ENCODE assay signal across 8 mouse cellular contexts in genomic region chr2:118372561-118372900, GRCm38 (mm10). TPM values are rescaled to one million over a fixed set of nuclear protein-coding genes. Genes with fewer than 3 reads are reported as not detected.
DNase-seq lines count a peak whose midpoint lies in the region; ATAC-seq and TF ChIP-seq lines count a peak whose summit lies in the region.

No protein-coding gene starts in this region.

- H3K4me3 ChIP-seq in heart, adult 2 months = peak overlapping the region; percentile 50; the same call in 1 of the 2 replicates
- H3K4me3 ChIP-seq in CH12.LX (replicated peaks in 1 of 3; ENCODE audit: low read depth in 2 of 3, low read length in 2 of 3, poor library complexity in 1 of 3) = no peak overlapping the region
- H3K4me3 ChIP-seq in forebrain, embryonic 15.5 days = peak overlapping the region; percentile 50
- H3K4me3 ChIP-seq in liver, embryonic 15.5 days (replicated peaks) = peak overlapping the region; percentile 46

- TF ChIP-seq RAD21 in CH12.LX (IDR thresholded peaks at IDR 0.05; ENCODE audit: low read depth, low read length) = no peak

- no peaks in the 10 kb centered on the region for H3K36me3 ChIP-seq in heart, adult 2 months (ENCODE audit: control insufficient read depth, insufficient read depth, low read length)
- H3K36me3 ChIP-seq in CH12.LX (replicated peaks in 1 of 2; ENCODE audit: control insufficient read depth in 1 of 2, insufficient read depth in 1 of 2, low read length in 1 of 2) = no peaks in the 10 kb centered on the region
- H3K36me3 ChIP-seq in forebrain, embryonic 15.5 days = no peaks in the 10 kb centered on the region
- H3K36me3 ChIP-seq in liver, embryonic 15.5 days (replicated peaks) = no peaks in the 10 kb centered on the region

- 14% methylated on average over 11 of the region's 11 CpGs for WGBS in heart, adult 2 months
- WGBS in forebrain, embryonic 15.5 days = 7% methylated on average over 11 of the region's 11 CpGs
- 9% methylated on average over 11 of the region's 11 CpGs for WGBS in liver, embryonic 15.5 days (ENCODE audit: insufficient replicate concordance)

- no peak overlapping the region for H3K27ac ChIP-seq in heart, adult 2 months
- H3K27ac ChIP-seq in CH12.LX (ENCODE audit: insufficient read depth, low read depth) = no peak overlapping the region
- no peak overlapping the region for H3K27ac ChIP-seq in forebrain, embryonic 15.5 days (replicated peaks)
- H3K27ac ChIP-seq in liver, embryonic 15.5 days (replicated peaks) = no peak overlapping the region

- peaks cover 12% of the 10 kb centered on the region for H3K9me3 ChIP-seq in CH12.LX (replicated peaks; ENCODE audit: low read length)
- H3K9me3 ChIP-seq in forebrain, embryonic 15.5 days = no peaks in the 10 kb centered on the region
- H3K9me3 ChIP-seq in liver, embryonic 15.5 days (replicated peaks) = no peaks in the 10 kb centered on the region

- dilution Hi-C loops in CH12.LX (cut with MboI; ENCODE audit: extremely low pct_ligation_motif_present, extremely low pct_unique_long_range_greater_than_20kb, low sequenced_read_pairs) = no loop called here

- H3K9ac ChIP-seq in heart, adult 2 months (ENCODE audit: low read depth, low read length) = no peak overlapping the region
- H3K9ac ChIP-seq in CH12.LX (ENCODE audit: insufficient read depth, low read depth) = no peak overlapping the region
- peak overlapping the region; percentile 59; the same call in 1 of the 2 replicates for H3K9ac ChIP-seq in forebrain, embryonic 15.5 days (replicated peaks)
- no peak overlapping the region for H3K9ac ChIP-seq in liver, embryonic 15.5 days

- peak overlapping the region; percentile 6; the same call in 1 of the 2 replicates for H3K4me2 ChIP-seq in CH12.LX (ENCODE audit: insufficient read depth, low read depth, poor library complexity, severe bottlenecking)
- peak overlapping the region; percentile 93 for H3K4me2 ChIP-seq in forebrain, embryonic 15.5 days (replicated peaks)
- H3K4me2 ChIP-seq in liver, embryonic 15.5 days = peak overlapping the region; percentile 75

- TF ChIP-seq CTCF in heart, adult 2 months (IDR thresholded peaks at IDR 0.05) = no peak
- no peak for TF ChIP-seq CTCF in CH12.LX (conservative IDR thresholded peaks at IDR 0.05 in 1 of 2, IDR thresholded peaks at IDR 0.05 in 1 of 2; ENCODE audit: low read depth in 2 of 2, low read length in 2 of 2)

- no peaks in the 10 kb centered on the region for H3K4me1 ChIP-seq in heart, adult 2 months (ENCODE audit: control insufficient read depth, insufficient read depth, low read length)
- H3K4me1 ChIP-seq in CH12.LX (ENCODE audit: control insufficient read depth in 1 of 2, insufficient read depth in 2 of 2) = peaks cover 0 to 9% of the 10 kb centered on the region in 2 experiments; a peak in 2 of 4 replicates
- peaks cover 22% of the 10 kb centered on the region for H3K4me1 ChIP-seq in forebrain, embryonic 15.5 days
- peaks cover 18% of the 10 kb centered on the region for H3K4me1 ChIP-seq in liver, embryonic 15.5 days (replicated peaks)

- no peaks in the 10 kb centered on the region for H3K79me2 ChIP-seq in heart, adult 2 months (replicated peaks; ENCODE audit: control insufficient read depth, insufficient read depth, low read length)
- no peaks in the 10 kb centered on the region for H3K79me2 ChIP-seq in CH12.LX (replicated peaks; ENCODE audit: control insufficient read depth, extremely low read depth, insufficient read depth, poor library complexity, severe bottlenecking)

- peaks cover 17% of the 10 kb centered on the region for H3K27me3 ChIP-seq in heart, adult 2 months (ENCODE audit: control insufficient read depth, insufficient read depth, low read length)
- no peaks in the 10 kb centered on the region for H3K27me3 ChIP-seq in CH12.LX (replicated peaks)
- H3K27me3 ChIP-seq in forebrain, embryonic 15.5 days = peaks cover 3% of the 10 kb centered on the region; the same call in 1 of the 2 replicates
- peaks cover 64% of the 10 kb centered on the region for H3K27me3 ChIP-seq in liver, embryonic 15.5 days

- no peak for DNase-seq in heart, adult 2 months
- no peak for DNase-seq in heart, adult 8-10 months (ENCODE audit: low spot score)
- DNase-seq in CH12.LX (ENCODE audit: extremely low read depth) = no peak
- no peak for DNase-seq in adrenal gland, postnatal 25 days
- DNase-seq in thymus, postnatal 4 days = no peak
- no peak for DNase-seq in left cerebral cortex, postnatal 10 days (ENCODE audit: extremely low spot score in 1 of 2, low spot score in 2 of 2)

- intact Hi-C loops in heart, adult 2 months (cut with DNase I) = no loop called here
- intact Hi-C loops in left cerebral cortex, postnatal 10 days (cut with DNase I) = loop anchor here (10.0 kb wide), 1 partner anchor 108 kb away; no protein-coding TSS in a partner anchor

- TF ChIP-seq POLR2A in heart, adult 2 months (IDR thresholded peaks at IDR 0.05; ENCODE audit: insufficient read depth, low read depth, low read length) = no peak
- TF ChIP-seq POLR2A in CH12.LX (IDR thresholded peaks at IDR 0.05; ENCODE audit: low read depth, low read length) = no peak

- in situ Hi-C loops in CH12.LX (cut with MboI; ENCODE audit: low pct_ligation_motif_present, low pct_unique_long_range_greater_than_20kb, low sequenced_read_pairs) = no loop called here

- ATAC-seq in forebrain, embryonic 15.5 days (replicated peaks) = no peak
- no peak for ATAC-seq in liver, embryonic 15.5 days (ENCODE audit: insufficient read depth)

- no peak for TF ChIP-seq EP300 in heart, adult 2 months (IDR thresholded peaks at IDR 0.05; ENCODE audit: insufficient read depth, low read depth, low read length)
- TF ChIP-seq EP300 in CH12.LX (IDR thresholded peaks at IDR 0.05; ENCODE audit: low read length) = no peak

TF ChIP-seq in CH12.LX, 34 proteins besides CTCF, POLR2A, EP300 and RAD21:
- TF ChIP-seq BHLHE40 (IDR thresholded peaks at IDR 0.05; ENCODE audit: low read depth, low read length) (no peak), MYC (IDR thresholded peaks at IDR 0.05; ENCODE audit: low read depth, low read length) (no peak), TBP (conservative IDR thresholded peaks at IDR 0.05; ENCODE audit: low read depth, low read length) (no peak), POLR2AphosphoS2 (IDR thresholded peaks at IDR 0.05; ENCODE audit: low read depth, low read length) (no peak), JUN (IDR thresholded peaks at IDR 0.05; ENCODE audit: insufficient read depth, low read depth, low read length) (no peak), SIN3A (IDR thresholded peaks at IDR 0.05; ENCODE audit: low read length) (no peak), CHD1 (IDR thresholded peaks at IDR 0.05; ENCODE audit: low read depth, low read length) (no peak), MAZ (IDR thresholded peaks at IDR 0.05; ENCODE audit: low read depth, low read length) (no peak), IRF4 (IDR thresholded peaks at IDR 0.05; ENCODE audit: low read depth, low read length) (no peak), HCFC1 (IDR thresholded peaks at IDR 0.05; ENCODE audit: low read depth, low read length) (no peak), PAX5 (IDR thresholded peaks at IDR 0.05; ENCODE audit: low read length) (no peak), ZMIZ1 (IDR thresholded peaks at IDR 0.05; ENCODE audit: low read depth, low read length) (no peak), NRF1 (IDR thresholded peaks at IDR 0.05; ENCODE audit: low read depth, low read length) (no peak), KAT2A (IDR thresholded peaks at IDR 0.05; ENCODE audit: insufficient replicate concordance, low read length) (no peak), ZC3H11A (IDR thresholded peaks at IDR 0.05; ENCODE audit: low read depth, low read length) (no peak)
TF ChIP-seq in CH12.LX: peak in this region for 0.

RNA-seq across cellular contexts. Expression of gene Gpr176, which starts 0.7 kb away (rescaled TPM):
- under 1 TPM; 0.07 to 0.10 TPM for total RNA-seq in heart, adult 2 months (2021)
- polyA plus RNA-seq in heart, adult 2 months (2012; rRNA removed) = 0.12 and 0.23 TPM in 2 replicates
- under 1 TPM in 2 of 4 experiments, not detected in 2; 0.08 to 0.11 TPM for total RNA-seq in heart, adult 8-10 months (2022)
- not detected in 2 replicates for total RNA-seq in CH12.LX (2012; rRNA removed)
- total RNA-seq in CH12.LX (2014; rRNA removed) = not detected in 2 replicates
- polyA plus RNA-seq in CH12.LX (2012; ENCODE audit: insufficient read length, low read depth) = not detected in 2 replicates
- polyA plus RNA-seq in forebrain, embryonic 15.5 days (2015; fragmentation: Nextera tagmentation; extraction: Ambion mirVana) = 4.0 and 5.2 TPM in 2 replicates
- 0.21 and 0.28 TPM in 2 replicates for polyA plus RNA-seq in liver, embryonic 15.5 days (2015; fragmentation: Nextera tagmentation; extraction: Ambion mirVana)
- total RNA-seq in adrenal gland, postnatal 25 days (2021) = 2.4 and 3.0 TPM in 2 replicates
- total RNA-seq in left cerebral cortex, postnatal 10 days (2021) = 10 to 100 TPM; 11.8 to 12.5 TPM

RNA-seq across cellular contexts. Expression of gene Eif2ak4, which starts 15.9 kb away (rescaled TPM):
- 1 to 10 TPM; 6.1 to 7.0 TPM for total RNA-seq in heart, adult 2 months (2021)
- 4.6 and 5.0 TPM in 2 replicates for polyA plus RNA-seq in heart, adult 2 months (2012; rRNA removed)
- 1 to 10 TPM; 4.7 to 6.0 (median 5.6) TPM for total RNA-seq in heart, adult 8-10 months (2022)
- total RNA-seq in CH12.LX (2012; rRNA removed) (15.7 and 18.1 TPM in 2 replicates), CH12.LX (2014; rRNA removed) (15.0 and 16.1 TPM in 2 replicates)
- polyA plus RNA-seq in CH12.LX (2012; ENCODE audit: insufficient read length, low read depth) = 19.6 and 22.3 TPM in 2 replicates
- 8.1 and 9.5 TPM in 2 replicates for polyA plus RNA-seq in forebrain, embryonic 15.5 days (2015; fragmentation: Nextera tagmentation; extraction: Ambion mirVana)
- 3.6 and 3.9 TPM in 2 replicates for polyA plus RNA-seq in liver, embryonic 15.5 days (2015; fragmentation: Nextera tagmentation; extraction: Ambion mirVana)
- 24.3 and 25.7 TPM in 2 replicates for total RNA-seq in adrenal gland, postnatal 25 days (2021)
- total RNA-seq in left cerebral cortex, postnatal 10 days (2021) = 10 to 100 TPM; 20.1 to 20.8 TPM

Comparison
In these comparisons a context has a peak if more than half of its experiments do, and no peak if none do; other contexts are left out.
1. H3K4me3 ChIP-seq: peak in heart, adult 2 months (single experiment), forebrain, embryonic 15.5 days (single experiment) and liver, embryonic 15.5 days (single experiment); none in CH12.LX (0 of 3).
2. H3K4me2 ChIP-seq: peak in every context shown above with its lines; median percentile 93 in forebrain, embryonic 15.5 days; 75 in liver, embryonic 15.5 days; 6 in CH12.LX.